Mouse (Mus musculus) 3T3-L1 (cell line): Measurements from ENCODE around the gene Nploc4.

ENCODE experiments used
- DNase-seq: peaks from one replicate; pipeline ENCODE4 v3.0.0-alpha.2; 2015; ENCODE audit warnings: low read depth, low spot score

The Nploc4 gene

DNA sequence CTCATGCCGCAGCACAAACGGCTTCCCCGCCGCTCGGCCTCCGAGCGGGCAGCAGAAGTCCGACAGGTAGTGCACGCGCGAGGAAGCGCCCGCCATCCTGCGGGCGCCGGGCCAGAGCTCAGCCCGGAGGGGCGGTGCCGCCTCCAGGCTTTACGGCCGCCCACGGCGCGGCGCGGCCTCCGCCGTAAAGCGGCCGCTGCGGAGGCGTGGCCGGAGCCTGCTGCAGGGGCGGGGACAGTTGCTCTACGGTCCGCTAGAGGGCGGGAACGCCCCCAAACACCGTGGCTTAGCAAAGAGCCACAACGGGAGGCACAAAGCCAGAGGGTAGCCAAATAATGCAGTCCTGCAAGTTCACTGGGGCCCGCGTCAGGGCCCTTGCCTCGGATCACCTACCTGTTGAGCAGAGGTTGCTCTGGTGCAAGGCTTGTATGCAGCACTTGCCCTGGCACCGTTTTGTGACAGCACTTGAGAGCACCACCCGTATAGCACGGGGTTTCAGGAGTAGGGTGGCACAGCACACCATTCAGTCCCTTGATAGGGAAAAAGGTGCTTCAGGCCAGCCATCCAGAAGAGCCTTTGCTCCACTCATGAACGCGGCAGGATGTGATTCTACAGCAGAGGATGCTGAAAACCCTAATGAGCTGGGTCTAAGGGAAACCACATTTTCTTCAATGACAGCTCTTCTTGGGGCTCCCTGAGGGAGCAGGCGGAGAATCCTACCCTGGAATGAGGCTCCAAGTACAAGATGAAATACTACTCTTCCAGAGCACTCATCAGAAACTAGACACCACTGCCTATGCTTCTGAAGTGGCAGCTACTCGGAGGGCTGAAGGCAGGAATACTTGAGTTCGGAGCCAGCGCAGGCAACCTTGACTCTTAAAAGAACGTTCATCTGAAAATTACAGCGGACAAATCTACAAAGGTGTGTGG lies 58.6 kb downstream of the Nploc4 start, which contains the start of gene Faap100:
TSS of gene Faap100 (minus strand) at position 154 of the 930 bp plus-strand sequence.
- DNase-seq = peak; percentile 94

DNA sequence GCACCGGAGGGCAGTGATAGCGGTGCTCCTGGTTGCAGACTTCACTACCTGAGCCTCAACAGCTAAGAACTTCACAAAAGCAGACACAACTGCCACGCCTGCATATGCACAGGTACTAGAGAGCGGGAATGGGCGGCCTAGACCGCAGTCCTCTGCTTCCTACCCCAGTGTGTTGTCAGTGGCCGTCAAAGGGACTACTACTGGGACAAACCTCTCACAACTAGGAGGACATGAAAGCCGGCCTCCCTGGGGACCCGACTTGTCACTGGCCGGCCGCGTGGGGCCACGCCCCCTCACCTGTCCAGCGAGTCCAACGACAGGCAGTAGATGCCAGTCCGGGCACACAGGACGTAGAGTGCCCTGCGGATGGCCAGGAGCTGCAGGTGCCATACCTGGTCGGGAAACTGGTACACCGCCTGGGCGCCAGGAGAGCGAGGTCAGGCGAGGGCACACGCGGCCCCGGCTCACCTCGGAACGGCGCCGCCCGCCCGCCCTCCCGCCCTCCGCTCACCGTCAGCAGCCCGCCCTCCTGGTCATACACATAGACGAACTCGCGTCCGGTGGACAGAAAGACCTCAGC lies 59.4 kb downstream of the Nploc4 start:
- peak; percentile 32 for DNase-seq

GRCm38 (mm10) chr11:120377337-120377736 lies 60.2 kb downstream of the Nploc4 start:
- no peak for DNase-seq

GRCm38 (mm10) chr11:120376302-120377160 lies 61.0 kb downstream of the Nploc4 start:
- DNase-seq = no peak

GRCm38 (mm10) chr11:120375324-120375723 lies 62.2 kb downstream of the Nploc4 start:
- no peak for DNase-seq

DNA sequence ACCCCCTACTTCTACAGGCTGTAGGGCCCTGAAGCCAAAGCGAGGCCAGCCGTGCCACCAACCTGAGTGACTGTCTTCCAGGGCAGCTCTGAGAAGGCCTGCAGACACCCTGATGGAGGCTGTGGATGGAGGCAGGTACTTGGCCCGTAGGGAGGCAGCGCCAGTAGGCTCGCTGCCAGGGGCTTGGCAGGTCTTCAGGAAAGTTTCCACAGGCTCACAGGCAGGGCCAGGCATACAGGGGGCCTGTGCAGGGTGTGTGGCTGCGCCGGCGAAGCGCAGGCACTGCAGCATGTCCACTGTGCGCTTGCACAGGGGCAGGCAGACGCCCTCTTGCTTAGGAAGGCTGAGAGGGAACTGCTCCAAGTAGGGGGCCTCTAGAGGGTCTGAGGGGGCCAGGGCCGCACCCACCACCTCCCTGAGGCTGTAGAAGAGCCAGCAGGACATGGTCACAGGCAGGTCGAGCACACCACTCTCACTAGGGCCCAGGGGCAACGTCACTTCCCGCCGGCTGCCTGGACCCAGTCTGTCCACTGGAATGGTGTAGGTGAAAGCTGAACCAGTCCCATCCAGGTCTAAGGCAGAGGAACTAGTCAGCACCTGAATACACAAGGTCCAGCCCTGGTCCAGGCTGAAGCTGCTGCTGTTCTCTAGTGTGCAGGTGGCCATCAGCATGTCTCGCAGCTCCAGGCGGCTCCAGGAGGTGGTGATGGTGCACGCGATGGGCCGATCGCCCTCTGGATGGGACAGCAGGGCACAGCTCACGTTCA lies 63.5 kb downstream of the Nploc4 start:
- no peak for DNase-seq

DNA sequence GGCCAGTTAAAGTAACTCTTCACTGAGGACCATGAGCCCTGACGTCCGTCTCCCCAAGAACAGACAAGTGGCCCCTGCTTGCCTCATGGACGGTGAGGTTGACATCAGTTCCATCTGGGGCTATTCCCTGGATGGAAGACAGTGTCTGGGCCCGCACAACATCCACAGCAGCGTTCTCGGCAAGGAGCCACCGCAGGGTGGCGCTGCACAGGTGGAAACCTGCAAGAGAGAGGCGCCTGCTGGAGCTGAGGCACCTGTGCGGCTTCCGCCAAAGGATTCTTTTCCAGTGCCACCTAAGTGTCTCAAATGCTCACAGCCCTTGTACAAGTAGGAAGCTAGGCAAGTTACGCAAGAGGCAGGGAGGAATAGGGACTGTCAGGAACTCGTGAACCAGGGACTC lies 64.5 kb downstream of the Nploc4 start:
- DNase-seq = no peak

GRCm38 (mm10) chr11:120369656-120370055 lies 67.9 kb downstream of the Nploc4 start:
- peak; percentile 63 for DNase-seq

- DNase-seq = no peak
Observed at GRCm38 (mm10) chr11:120366443-120367027, 71.0 kb downstream of the Nploc4 start.

GRCm38 (mm10) chr11:120362891-120363290 lies 74.6 kb downstream of the Nploc4 start:
- DNase-seq = no peak

GRCm38 (mm10) chr11:120361295-120361694 lies 76.2 kb downstream of the Nploc4 start, which contains the start of gene Fscn2:
Gene Fscn2, plus strand, starts transcription at chr11:120361534.
- DNase-seq = no peak

DNA sequence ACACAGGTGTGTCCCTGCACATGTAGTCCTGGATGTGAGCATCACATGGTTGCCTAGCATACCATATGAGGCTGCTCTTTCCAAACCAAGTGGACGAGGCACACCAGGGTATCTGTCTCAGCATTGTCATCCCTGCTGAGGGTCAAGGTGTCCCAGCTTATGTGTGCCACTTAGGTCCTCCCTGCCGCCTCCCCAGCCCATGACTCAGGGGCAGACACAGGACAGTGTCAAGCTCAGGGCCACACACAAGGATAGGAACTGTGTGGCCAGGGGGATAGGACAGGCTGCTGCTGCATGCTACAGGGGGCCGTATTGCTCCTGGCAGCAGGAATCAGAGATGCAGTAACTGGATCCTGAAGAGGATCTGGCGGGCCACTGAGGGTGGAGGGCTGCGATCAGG lies 76.8 kb downstream of the Nploc4 start:
- DNase-seq = no peak

DNA sequence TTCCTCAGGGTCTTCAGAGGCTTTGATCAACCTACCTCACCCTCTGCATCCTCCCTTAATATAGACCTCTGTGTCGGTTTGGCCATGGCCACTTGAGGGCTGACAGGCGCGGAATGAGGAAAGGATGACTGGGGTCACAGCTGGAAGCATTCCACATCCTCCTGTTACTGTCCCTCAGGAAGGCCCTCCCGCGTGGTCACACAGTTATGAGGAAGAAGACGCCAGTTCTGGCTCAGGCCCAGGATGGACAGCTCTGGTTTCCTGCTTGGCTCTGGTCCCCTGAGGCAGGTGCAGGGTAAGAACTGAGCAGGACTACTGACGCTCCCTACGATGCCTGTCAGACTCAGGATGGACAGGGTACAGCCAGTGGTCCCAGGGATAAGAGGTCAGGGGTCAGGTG lies 77.4 kb downstream of the Nploc4 start:
- DNase-seq = no peak

DNA sequence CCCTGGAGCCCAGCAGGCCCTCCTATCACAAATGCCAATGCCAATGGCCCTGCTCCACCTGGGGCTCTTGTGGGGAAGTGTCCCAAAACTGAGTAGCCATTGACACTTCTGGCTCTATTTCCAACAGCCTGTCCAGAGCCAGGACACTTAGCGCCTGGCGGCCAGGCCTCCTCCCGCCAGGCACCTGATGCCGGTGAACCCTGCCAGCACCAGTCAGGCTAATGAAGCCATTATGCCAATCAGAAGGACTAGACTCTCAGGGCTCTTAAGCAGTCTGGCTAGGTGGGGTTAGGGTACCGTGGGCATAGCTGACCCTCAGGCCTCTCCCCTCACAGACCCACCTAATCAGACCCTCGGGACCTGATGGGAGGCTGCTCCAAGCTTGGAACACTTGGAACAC lies 78.1 kb downstream of the Nploc4 start:
- DNase-seq = no peak

GRCm38 (mm10) chr11:120357791-120358401 lies 79.6 kb downstream of the Nploc4 start:
- peak; percentile 52 for DNase-seq

DNA sequence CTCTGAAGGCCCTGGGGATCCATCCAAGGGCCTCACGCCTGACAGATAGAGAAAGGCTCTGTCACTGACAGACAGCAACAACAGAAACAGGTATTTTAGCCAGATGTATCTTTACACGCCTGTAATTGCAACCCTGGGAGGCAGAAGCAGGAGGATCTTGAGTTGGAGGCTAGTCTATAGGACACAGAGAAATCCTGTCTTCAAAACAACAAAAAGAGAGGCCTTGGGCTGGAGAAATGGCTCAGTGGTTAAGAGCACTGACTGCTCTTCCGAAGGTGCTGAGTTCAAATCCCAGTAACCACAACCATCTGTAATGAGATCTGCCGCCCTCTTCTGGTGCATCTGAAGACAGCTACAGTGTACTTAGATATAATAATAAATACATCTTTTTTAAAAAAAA lies 80.6 kb downstream of the Nploc4 start:
- DNase-seq = no peak

DNA sequence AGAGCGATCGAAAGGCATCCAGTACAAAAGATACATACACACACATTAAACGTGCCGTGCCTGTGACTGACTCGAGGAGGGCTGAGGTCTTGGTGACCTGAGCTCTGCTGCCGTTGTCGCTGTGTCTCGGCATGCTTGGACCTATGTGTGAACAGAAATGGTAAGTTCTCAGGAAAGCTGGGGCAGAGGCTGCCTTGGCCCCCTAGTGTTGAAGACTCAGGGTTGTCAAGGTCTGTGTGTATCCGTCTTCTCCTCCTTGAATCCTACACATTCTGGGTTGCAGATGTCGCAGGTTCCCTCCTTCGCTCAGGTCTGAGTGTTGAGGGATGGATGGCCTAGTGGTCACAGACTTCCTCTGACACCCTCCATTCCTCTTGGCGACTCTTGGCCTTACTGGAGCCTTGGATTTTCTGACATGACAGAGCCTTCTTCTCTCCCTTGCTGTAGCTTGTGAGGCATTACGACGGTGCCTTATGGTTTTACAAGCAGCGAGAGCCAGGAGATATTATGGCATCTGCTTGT lies 81.1 kb downstream of the Nploc4 start:
- no peak for DNase-seq

DNA sequence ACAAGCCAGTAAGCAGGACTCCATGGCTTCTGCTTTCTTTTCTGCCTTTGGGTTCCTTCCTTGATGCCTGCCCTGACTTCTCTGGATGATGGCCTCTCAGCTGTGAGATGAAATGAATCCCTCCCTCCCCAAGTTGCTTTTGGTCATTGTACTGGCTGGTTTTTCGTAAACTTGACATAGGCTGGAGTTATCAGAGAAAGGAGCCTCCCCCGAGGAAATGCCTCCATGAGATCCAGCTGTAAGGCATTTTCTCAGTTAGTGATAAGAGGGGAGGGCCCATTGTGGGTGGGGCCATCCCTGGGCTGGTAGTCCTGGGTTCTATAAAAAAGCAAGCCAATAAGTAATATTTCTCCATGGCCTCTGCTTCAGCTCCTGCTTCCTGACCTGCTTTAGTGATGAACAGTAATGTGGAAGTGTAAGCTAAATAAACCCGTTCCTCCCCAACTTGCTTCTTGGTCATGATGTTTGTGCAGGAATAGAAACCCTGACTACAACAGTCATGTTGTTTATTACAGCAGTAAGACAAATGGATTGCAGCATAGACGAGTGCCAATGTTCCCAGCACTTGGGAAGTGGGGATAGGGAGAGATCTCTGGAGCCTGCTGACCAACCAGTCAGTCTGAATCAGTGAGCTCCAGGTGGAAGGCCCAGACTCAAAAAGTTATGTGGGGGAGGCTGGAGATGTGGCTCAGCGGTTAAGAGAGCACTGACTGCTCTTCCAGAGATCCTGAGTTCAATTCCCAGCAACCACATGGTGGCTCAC lies 82.0 kb downstream of the Nploc4 start:
- no peak for DNase-seq
